Mouse (Mus musculus) cortical plate, adult 2 months (tissue): ENCODE data around the gene Tmem8.

Source experiments
- CTCF ChIP-seq: fragments of 200-500 bp; IDR thresholded peaks from 2 replicates; pipeline ENCODE4 v1.5.1; 2011; ENCODE audit warnings: mild to moderate bottlenecking, control low read depth, low read length; ENCODE audit not compliant: insufficient read depth; ENCODE audit errors: extremely low read depth
- POLR2A ChIP-seq: fragments of 200-500 bp; IDR thresholded peaks from 2 replicates; pipeline ENCODE4 v1.6.1; 2011; ENCODE audit warnings: mild to moderate bottlenecking, low read length, control low read depth; ENCODE audit not compliant: insufficient read depth; ENCODE audit errors: extremely low read depth

- no peak for TF ChIP-seq POLR2A
- no peak for TF ChIP-seq CTCF
Observed at GRCm38 (mm10) chr17:26070136-26070535, 43.0 kb upstream of the Tmem8 start.
